Mouse (Mus musculus) embryo, embryonic 10.5 days (tissue): ENCODE data around the gene Tyw1.
A peak's percentile ranks its signal among the peaks of the same experiment; 100 is the strongest.

Experiments
- DNase-seq: peaks from one replicate; pipeline ENCODE4 v3.0.0-alpha.2; 2015; ENCODE audit warnings: low spot score

Gene Tyw1

DNA sequence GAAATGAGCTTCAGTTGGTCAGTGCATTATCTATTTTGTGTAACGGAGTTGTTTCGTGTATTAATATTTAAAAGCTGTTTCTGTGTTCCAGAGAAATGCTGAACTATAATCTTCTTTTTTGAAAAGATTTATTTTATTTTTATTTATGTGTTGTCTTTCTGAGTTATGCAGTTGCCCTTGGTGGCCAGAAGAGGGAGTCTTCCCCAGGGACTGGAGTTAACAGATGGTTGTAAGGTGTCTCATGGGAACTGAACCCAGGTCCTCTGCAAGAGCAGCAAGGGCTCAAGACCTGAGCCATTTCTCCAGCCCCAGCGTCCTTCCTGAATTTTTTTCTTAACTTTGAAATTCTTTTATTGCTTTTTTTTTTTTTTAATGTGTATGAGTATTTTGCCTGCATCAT lies 59.5 kb downstream of the Tyw1 start:
- DNase-seq, result no peak

DNA sequence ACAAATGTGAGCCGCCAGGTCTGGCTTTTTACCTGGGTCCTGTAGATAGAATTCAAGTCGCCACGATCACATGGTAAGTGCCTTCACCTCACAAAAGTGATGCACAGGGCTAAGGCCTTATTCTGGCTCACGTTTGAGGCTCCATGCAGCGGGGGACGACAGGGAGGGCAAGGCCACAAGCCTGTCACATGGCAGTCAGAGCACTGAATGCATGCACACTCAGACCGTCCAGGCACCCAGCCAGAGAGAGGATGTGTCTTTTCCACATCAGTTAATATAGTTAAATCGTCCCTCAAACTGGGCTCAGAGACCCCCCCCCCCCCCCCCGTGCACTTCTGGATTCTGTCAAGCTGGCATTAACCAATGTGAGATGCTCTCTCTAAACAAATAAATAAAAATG lies 60.9 kb downstream of the Tyw1 start:
- no peak for DNase-seq

DNA sequence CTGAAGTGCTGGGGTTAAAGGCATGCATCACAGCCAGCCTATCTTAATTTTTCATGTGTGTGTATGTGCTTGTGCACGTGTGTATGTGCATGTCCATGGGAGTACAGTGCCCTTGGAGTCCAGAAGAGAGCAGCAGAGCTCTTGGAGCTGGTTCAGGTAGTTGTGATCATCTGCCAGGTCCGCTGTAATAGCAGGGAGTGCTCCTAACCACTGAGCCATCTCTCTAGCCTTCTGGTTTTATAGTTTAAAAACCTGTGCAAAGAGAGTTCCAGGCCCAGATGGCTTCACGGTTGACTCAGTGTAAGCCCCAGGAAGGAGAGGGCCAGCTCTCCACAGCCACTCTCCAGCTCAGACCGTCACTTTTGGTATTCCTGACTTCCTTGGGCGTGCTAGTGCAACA lies 64.4 kb downstream of the Tyw1 start:
- DNase-seq, result no peak

DNA sequence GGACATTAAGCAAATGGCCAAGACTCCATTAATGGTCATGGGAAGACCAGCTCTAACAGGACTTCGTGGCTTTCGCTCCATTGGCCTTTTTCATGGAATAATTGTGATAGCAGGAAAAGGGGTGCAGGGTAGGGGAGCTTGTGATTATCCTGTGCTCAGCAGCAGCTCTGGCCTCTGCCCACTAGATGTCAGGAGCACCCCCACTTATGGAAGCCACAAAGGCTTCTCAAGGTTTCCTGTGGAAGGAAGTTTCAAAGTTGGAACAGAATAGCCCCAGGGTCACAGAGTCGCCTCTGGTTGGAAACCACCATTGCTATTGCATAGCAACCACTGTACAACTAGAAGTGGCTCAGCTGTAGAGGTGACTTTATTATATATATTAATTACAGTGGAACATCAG lies 65.1 kb downstream of the Tyw1 start:
- peak; percentile 49 for DNase-seq

DNA sequence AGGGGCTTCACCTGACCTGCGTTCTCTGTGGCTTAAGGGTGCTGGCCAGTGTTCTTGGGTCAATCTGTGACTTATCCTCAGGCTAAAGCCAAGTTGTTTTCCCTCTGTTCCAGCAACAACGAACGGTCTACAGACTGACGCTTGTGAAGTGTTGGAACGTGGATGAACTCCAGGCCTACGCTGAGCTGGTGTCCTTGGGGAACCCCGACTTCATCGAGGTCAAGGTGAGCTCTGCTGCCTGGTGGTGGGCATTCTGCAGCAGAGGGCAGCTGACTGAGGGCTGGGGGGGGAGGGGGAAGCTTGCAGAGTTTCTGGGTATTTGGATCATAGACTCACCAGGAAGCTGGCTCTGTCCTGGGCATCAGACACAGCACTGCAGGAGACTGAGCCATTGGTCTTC lies 70.1 kb downstream of the Tyw1 start:
- no peak for DNase-seq

DNA sequence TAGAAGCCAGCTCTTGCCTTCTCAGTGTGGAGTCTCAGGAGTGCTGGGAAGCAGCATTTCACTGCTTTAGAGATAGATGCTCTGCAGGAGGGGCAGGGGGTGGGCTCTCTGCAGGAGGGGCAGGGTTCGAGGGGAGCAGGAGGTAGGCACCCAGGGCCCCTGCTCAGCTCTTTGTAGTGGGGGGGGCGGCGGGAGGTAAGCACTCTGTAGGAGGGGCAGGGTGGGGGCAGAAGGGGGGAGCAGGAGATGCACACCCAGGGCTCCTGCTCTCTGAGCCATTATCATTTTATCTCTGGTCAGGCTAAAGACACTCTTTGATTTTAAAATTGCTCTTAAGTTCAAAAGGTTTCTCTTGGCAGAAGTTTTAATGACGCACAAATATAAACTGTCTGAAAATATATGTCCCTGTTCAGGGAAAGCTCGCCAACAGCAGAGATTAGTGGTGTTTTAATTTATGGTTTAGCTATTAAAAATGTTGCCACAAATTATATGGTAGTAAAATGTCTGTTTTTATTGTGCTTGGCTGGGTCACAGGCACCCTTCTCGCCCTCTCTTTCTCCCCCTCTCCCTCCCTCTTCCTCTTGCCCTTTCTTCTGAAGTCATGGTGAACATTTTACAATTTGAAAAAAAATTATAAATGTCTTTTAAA lies 72.3 kb downstream of the Tyw1 start:
- DNase-seq, result no peak

DNA sequence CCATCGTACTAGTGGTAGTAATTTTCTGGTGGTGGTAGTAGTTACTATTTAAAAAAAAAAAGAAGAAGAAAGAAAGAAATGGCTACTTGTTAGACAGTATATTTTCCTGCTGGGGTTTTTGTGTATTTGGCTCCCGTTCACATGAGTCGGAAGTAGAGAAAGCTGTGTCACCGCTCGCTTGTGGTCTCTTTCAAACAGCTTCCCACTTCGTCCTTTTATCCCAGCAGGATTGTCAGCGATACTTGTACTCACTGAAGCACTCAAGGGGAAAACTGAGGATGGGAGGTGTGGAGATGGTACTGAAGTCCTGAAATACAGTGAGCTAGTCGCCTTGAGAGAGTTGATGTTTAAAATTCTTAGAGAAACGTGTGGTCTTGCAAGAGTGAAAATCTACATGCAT lies 72.9 kb downstream of the Tyw1 start:
- DNase-seq, result no peak

DNA sequence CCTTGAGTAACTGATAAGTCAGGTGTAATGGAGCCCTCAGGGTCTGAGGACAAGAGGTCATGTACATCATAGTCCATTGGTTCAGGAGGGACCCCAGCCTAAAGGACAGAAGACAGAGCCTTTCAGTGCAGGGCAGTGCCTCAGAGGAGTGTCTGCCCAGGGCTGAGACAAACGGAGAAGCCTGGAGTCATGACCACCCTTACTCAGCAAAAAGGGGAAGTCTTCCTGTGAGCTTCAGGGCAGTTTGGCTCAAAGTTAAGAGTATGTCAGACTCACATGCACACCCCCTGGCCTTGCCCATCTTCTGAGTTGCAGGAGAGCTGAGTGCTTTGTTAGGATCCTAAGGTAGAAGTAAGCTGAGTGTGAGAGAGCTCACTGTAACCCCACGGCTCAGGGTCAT lies 74.5 kb downstream of the Tyw1 start:
- DNase-seq, result no peak

DNA sequence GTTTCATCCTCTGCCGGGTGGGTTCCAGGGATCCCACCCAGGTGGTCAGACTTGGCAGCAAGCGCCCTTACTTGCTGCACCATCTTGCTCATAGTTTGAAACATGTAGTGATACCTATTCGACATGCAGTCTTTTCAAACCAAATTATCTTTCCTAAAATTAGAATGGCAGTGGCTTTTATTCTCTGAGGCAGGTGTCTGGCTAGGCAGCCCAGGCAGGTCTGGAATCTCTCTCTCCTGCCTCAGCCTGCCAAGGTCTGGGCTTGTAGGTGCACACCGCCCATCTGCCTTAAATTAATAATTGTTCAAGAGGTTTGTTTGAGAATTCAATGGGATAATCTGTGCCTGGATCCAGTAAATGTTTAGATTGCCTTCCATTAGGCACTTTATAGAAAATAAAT lies 75.4 kb downstream of the Tyw1 start:
- no peak for DNase-seq

DNA sequence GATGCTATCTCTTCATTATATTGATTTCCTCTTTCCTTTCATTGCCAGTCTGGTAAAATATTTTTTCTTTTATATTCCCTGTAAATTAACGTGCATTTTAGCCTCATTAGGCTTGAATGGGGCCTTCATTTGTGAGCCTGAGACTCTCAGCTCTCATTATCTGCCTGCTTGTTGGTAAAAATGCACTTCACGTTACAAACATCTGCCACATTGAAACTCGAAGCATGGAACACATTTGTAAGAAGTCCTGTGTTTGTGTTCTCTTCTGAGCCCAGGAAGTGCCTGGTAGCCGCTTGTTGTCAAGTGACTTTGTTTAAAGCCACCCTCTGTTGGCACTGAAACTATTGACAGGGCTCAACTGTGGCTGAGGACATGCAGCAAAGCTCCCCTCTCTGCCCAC lies 75.8 kb downstream of the Tyw1 start:
- no peak for DNase-seq

DNA sequence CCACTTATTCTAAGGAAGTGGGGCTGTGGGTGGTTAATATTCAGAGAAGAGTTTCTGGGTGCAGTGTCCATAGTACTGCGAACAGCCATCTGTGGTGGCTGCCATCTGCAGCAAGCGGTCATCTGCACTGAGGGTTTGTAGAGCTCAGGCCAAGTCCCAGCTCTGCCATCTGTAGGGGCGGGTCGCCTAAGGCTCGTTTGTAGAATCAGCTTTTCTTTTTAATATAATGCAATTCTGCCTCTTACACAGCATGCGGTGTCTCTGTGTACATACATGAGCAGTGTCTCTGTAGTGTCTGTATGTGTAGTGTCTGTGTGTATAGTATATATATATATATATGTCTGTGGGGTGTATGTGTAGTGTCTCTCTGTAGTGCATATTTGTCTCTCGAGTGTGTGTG lies 78.1 kb downstream of the Tyw1 start:
- DNase-seq, result no peak

DNA sequence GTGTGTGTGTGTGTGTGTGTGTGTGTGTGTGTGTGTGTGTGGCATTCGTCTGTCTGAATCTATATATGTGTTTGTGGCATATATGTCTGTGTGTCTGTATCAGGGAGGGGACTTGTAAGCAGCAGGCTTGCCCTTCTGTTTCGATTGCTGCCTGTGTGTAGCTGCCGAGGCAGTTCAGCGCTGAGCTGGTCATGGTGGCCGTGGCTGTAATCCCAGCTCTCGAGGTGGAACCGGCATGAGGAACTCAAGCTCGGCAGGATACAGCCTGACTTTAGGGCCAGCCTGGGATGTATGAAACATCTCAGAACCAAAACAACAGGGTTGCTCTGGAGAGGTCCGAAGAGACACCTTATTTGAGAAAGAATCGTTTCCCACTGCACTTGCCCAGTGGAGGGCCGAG lies 78.6 kb downstream of the Tyw1 start:
- DNase-seq, result no peak

DNA sequence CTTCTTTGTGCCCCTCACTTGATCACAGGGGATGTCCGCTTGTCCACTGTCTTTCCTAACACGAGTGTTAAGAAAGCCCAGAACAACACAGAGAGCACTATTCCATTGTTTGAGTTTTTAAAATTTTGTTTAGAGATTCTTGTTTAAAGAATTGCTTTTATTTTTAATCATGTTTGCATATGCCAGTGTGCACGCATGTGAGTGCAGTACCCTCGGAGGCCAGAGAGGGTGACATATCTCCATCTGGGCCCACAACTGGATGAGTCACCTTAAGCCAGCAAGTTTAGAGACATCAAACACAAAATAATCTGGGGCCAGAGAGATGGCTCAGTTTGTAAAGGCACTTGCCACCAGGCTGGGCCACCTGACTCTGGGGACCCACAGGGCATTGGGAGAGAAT lies 80.0 kb downstream of the Tyw1 start:
- DNase-seq, result no peak

DNA sequence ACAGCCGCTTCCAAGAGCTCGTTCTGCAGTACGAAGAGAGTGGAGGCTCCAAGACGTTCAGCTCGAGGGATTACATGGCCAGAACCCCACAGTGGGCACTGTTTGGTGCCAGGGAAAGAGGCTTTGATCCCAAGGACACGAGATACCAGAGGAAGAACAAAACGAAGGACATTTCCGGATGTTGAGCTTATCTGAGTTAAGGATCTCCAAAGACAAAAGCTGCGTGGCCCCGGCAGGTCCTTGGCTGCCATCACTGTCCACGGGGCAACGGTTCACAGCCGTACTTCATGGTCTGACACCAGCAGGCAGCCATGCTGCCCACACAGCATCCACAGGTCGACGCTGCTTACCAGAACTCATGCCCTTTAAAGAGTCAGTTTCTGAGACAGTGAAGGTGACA lies 85.2 kb downstream of the Tyw1 start:
- DNase-seq, result no peak

DNA sequence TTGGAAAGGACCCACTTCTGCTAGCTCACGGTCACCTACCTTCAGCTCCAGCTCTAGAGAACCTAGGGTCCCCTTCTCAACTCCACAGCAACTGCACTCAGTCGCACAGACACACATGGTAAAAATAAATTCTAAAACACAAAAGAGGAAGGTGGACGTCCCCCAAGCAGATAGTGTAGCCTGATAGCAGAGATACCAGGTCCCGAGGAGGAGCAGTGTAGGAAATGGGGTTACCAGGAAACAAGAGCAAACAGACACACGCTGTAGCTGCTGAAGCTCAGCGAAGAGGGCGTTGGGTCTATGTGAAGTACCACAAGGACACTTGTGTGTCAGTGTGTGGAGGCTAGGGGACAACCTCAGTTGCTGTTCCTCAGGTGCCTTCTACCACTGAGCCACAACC lies 89.6 kb downstream of the Tyw1 start:
- DNase-seq, result no peak

DNA sequence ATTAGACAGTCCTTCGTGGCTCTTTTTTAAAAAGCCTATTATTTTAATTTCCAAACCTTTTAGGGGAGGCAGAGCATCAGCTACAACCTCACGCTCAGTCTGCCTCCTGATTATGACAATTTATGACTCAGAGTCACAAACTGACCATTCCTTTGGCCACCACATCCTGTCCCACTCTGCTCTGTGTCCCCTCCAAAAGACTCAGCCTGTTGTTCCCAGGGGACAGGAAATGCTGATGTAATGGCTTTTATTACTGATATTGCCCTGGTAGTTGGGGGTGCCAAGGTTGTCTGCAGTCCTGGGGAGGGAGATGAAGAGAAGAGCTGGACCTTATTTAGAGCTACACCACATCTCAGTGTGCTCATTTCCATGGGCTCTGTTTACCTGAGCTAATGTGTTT lies 90.5 kb downstream of the Tyw1 start:
- no peak for DNase-seq

DNA sequence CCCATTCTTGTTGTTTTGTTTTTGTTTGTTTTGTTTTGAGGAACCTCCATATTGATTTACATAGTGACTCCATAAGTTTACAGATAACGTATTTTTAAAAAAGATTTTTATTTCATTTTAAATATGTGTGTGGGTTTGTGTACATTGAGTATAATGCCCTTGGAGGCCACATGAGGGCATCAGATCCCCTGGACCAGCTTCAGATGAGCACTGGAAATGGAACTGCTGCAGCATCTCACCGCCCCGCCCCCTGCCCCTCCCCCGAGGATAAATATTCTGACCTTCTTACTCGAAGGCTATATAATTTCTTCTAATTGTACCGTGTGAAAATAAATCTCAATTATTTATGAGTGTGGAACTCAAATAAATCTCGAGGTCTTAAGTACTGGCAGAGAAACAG lies 99.8 kb downstream of the Tyw1 start:
- DNase-seq, result no peak

DNA sequence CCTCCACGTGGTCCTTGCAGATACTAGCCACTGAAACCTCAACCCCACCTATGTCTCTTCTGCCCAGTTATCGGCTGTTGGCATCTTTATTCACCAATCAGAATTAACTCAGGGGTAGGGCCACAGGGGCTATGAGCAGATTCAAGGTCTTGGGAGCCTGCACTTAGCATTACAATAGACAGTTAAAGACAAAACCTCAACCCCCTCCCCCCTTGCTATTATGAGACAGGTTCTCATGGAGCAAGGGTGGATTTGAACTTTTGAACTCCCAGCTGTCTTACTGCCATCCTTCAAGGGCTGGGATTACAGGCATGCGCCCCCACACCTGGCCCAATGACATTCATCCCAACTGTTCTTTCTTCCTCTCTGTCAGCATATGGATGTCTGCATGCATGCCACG lies 107.7 kb downstream of the Tyw1 start:
- DNase-seq, result no peak

DNA sequence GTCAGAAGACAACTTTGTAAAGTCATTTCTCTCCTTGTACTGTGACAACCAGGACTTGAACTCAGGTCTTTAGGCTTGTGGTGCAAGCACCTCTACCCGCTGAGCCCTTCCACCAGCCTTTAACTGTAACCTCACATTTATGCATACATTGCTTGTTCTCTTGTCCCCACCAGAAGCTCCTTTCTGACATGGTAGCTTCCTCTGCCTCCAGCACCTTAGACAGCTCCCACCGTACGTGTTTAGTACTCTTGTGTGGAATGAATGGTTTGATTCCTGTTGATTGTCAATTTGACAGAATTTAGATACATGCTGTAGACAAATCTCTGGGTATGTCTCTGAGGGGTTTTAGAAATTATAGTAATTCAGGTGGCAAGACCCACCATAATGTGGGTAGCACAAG lies 108.4 kb downstream of the Tyw1 start:
- peak; percentile 61 for DNase-seq

DNA sequence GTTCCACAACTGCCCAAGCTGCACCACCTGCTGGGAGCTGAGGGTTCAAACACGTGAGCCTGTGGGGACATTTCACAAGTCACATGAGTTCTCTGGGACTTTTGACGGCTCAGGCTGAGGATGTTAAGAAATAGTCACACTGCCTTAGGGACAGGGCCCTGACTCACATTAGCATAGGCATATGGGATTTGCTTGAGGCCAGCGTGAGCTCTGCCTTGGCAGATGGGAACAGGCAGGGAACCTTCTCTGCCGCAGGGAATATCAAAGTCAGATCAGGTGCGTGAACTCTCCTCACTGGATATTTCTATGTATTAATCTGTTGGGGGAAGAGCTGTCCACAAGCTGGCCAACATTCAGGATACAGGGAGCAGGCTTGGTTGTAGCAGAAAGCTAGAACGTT lies 112.8 kb downstream of the Tyw1 start:
- no peak for DNase-seq

DNA sequence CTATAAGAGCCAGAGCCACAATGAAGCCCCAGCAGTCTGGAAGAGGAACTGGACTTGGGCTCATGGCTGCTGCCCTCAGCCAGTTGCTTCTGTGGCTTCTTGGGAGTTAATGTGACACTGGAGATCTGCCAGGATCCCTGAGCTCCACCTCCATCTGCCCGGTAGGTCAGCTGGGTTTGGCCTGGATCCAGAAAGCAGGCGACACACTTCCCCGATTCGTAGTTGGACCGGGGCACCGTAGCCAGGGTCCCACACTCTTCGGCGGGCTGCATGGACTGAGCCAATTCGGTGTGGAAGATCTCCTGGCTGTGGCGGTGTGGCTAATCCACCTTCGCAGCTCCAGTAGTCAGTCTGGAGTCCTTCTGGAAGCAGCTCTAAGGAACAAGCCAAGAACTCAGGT lies 113.8 kb downstream of the Tyw1 start, which contains the start of gene Caln1:
Caln1 (plus strand) TSS at position 219 of the 400 bp plus-strand sequence.
- DNase-seq, result no peak

DNA sequence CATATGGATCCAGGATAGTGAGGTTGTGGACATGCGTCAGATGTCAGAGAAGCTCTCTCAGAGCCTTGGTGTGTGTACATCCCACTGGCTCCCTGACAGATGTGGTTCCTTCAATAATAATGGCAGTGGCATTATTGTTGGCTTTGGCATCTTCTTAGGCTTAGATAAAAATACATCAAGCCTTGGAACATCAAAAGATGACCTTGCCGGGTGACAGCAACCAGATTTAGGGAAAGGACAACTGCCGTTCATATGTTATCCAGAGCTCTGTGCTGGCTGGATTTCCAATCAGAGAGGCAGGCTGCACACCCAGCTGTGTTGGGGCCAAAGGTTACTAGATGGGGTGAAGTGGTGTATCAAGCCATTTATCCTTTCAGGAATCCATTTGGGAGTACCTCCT lies 120.0 kb downstream of the Tyw1 start:
- no peak for DNase-seq

DNA sequence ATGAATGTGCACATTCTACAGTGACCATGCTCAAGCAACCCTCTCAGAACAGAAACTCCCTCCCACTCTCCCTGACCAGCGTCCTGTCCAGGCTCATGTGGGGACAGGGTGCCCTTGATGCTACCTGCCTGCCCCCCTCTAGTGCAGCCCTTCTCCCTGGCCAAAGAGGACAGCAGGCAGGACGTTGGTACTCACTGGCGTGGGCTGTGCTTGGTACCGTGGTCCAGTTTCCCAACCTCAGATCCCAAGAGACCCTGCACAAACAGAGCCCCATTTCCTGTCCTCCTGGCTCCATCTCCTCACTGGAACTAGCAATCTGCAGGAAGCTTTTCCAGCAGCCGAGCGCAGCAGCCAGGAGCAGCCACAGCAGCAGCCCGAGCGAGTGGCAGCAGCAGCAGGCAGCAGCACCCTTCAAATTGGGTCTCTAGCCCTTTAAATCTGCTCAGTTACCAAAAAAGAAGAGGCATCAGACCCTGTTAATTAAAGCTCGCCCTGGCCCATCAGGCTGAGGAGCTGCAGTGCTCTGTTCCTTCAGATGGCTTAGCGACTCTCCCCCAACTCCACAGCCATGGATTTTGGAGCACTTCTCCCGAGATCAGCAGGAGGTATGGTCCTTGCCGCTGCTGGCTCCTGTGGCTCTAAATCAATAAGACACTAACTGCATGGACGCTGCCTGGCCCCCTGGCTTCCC lies 128.9 kb downstream of the Tyw1 start, which contains the start of gene A330070K13Rik:
A330070K13Rik (minus strand) TSS at position 410 of the 691 bp plus-strand sequence.
- peak; percentile 10 for DNase-seq

DNA sequence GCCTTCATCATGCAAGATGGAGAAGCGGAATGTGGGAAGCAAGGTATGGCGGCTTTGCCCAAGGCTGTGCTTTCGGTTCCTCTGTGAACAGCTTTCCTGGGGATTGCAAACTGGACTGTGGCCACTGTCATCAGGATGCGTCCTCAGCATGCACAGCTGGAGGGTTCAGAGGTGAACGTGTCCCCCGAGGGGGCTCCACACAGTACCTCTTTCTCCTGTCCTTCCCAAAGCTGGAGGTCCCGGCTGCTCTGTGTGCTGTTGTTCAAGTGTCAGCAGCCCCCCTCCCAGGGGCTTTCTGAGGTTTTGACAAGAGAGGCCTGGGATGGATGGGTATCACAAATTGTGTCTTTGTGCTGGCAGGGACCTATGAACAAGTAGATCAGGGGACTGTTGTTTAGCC lies 131.0 kb downstream of the Tyw1 start:
- DNase-seq, result peak; percentile 40
